Mouse (Mus musculus) liver, adult 2 months (tissue): ENCODE results near the gene Nectin2.

Source experiments
- CTCF ChIP-seq: fragments of 200-500 bp; IDR thresholded peaks from 2 replicates; pipeline ENCODE4 v1.5.1; 2011; ENCODE audit warnings: low read depth, low read length, control low read depth
- POLR2A ChIP-seq: fragments of 200-500 bp; IDR thresholded peaks from 2 replicates; pipeline ENCODE4 v1.6.1; 2011; ENCODE audit warnings: low read length, control low read depth; ENCODE audit not compliant: insufficient read depth; ENCODE audit errors: extremely low read depth

- TF ChIP-seq CTCF, result no peak
- TF ChIP-seq POLR2A, result no peak
Observed at GRCm38 (mm10) chr7:19719200-19719599, 31.1 kb downstream of the Nectin2 start.
